Mouse (Mus musculus): ENCODE measurements around the gene Lrrc26. TPM values are rescaled to one million over a fixed set of nuclear protein-coding genes. Genes with fewer than 3 reads are reported as not detected.

Lrrc26 gene
- polyA plus RNA-seq, 1 experiment from 2014 or later = 34.9 TPM

DNA sequence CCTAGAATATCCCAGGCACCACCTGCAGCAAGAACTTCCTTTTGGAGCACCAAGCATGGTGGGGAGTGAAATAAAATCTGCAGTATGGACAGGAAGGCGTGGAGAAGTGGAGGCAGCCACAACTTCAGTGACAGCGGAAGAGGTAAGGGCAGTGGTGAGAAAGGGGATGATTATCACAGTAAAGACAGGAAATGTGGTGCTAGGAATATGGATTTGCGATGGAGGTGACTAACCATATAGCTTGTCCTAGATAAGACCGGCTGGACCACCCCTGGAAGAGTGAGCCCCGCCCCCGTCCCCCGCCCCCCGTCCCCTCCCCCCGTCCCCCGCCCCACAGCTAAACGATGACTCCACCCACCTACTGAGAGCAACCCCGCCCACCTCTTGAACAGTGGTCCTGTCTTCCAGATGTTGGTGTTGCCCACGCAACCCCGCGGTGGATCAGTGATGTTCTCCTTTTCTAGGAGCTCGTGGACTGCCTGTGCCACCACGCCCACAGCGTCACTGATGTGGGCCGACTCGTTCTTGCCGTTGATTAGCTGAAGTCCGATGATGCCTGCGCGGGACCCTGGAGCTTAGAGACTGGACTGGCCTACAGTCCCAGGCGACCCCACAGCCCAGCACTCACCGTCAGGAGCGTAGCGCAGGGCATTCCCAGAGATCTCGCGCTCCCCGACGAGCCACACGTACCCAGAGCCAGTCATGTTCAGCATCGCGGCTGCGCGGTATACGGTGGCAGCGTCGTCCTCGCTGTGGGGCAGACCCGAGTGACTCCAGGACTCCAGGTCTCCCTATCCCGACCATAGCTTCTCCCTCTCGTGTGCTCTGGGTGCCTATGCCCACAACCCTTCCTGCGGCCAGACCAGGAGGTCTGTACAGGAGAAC, 15.2 kb downstream of the Lrrc26 start:
- ATAC-seq (ENCODE audit: low FRiP score, low TSS enrichment) = peak; percentile 61
- no peak for TF ChIP-seq EP300 (optimal IDR thresholded peaks at IDR 0.05)
- TF ChIP-seq CTCF (IDR thresholded peaks at IDR 0.05; ENCODE audit: low read depth) = no peak
- Histone ChIP-seq H3K4me3 (ENCODE audit: low read depth, low read length) (peak overlapping the region; percentile 42), H3K27ac (replicated peaks) (no peak overlapping the region), H3K36me3 (ENCODE audit: control insufficient read depth, insufficient read depth, low read length) (no peaks in the 10 kb centered on the region), H3K4me2 (replicated peaks; ENCODE audit: low read depth) (peak overlapping the region; percentile 69), H3K9me3 (ENCODE audit: control insufficient read depth, low read length) (no peaks in the 10 kb centered on the region), H3K9ac (ENCODE audit: low read length) (peak overlapping the region; percentile 35), H3K4me1 (replicated peaks; ENCODE audit: control insufficient read depth, insufficient read depth) (0 out of 2 replicates have a peak, but pooled peaks cover 2% of the 10 kb centered on the region), H3K27me3 (ENCODE audit: control insufficient read depth, insufficient read depth, low read length) (no peaks in the 10 kb centered on the region)
- DNase-seq (ENCODE audit: low spot score) = peak; percentile 63
- WGBS = 2% methylated on average over 40 of the region's 45 CpGs

DNA sequence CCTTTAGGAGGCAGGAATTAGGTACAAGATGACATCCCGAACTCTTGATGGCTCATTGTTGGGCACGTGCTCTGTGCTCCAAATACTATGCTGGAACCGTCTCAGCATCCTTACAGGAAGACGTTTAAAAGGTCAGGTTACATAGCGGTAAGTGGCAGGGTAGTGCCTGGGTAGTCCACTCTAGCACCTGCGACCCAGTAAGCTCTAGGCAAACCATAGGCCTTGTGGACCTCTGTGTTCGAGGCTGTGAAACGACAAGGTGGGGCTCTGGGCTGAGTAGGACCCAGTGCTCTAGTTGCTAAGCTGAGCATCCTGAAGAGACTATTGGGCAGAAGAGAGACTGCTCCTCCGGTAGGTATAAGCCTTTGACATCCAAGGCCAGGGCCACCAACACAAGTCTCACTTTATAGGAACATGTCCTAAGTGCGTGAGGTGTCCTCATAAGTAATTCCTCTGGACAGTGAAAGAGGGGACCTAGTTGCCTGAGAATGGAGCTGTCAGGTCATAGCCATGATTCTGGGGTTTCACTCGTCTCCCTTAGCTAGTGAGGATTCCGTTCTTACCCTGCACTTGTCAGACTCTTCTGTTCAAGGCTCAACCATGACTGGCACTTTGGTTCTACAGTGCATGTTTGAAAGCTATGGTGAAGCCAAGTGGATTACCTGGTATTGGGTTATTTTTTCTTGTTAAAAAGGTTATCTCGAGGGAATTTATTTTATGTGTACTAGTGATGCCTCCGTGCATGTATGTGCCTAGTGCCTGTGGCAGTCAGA, 16.1 kb downstream of the Lrrc26 start:
- 49% methylated on average over 14 of the region's 14 CpGs for WGBS
- no peak for DNase-seq (ENCODE audit: low spot score)
- H3K9ac ChIP-seq (ENCODE audit: low read length) = no peak overlapping the region; the same call in 1 of the 2 replicates
- no peak for ATAC-seq (ENCODE audit: low FRiP score, low TSS enrichment)
- peak overlapping the region; percentile 69 for H3K4me2 ChIP-seq (replicated peaks; ENCODE audit: low read depth)
- H3K36me3 ChIP-seq (ENCODE audit: control insufficient read depth, insufficient read depth, low read length) = no peaks in the 10 kb centered on the region
- H3K9me3 ChIP-seq (ENCODE audit: control insufficient read depth, low read length) = no peaks in the 10 kb centered on the region
- 0 out of 2 replicates have a peak, but pooled peaks cover 2% of the 10 kb centered on the region for H3K4me1 ChIP-seq (replicated peaks; ENCODE audit: control insufficient read depth, insufficient read depth)
- H3K4me3 ChIP-seq (ENCODE audit: low read depth, low read length) = peak overlapping the region; percentile 42; the same call in 1 of the 2 replicates
- TF ChIP-seq CTCF (IDR thresholded peaks at IDR 0.05; ENCODE audit: low read depth) (no peak), EP300 (optimal IDR thresholded peaks at IDR 0.05) (no peak)
- H3K27me3 ChIP-seq (ENCODE audit: control insufficient read depth, insufficient read depth, low read length) = no peaks in the 10 kb centered on the region
- no peak overlapping the region for H3K27ac ChIP-seq (replicated peaks)

DNA sequence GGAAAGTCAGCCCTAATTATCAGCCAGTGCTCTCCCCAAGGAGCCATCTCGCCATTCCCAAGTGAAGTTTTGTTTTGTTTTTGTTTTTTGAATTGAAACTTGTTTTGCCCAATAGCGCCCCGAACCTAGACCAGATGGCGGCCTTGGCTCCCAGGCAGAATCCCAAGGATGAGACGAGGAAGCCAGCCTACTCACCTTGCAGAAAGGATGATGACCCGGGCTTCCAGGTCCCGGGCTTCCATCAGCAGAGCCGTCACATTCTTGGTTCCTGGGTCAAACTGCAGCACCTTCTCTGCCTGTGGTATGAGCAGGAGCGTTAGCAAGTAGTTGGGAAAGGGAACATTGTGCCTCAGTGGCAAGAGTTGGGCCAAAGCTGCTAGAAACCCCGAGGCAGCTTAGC, 20.5 kb downstream of the Lrrc26 start:
- Histone ChIP-seq H3K9me3 (ENCODE audit: control insufficient read depth, low read length) (no peaks in the 10 kb centered on the region), H3K4me2 (replicated peaks; ENCODE audit: low read depth) (no peak overlapping the region), H3K27me3 (ENCODE audit: control insufficient read depth, insufficient read depth, low read length) (no peaks in the 10 kb centered on the region), H3K4me1 (replicated peaks; ENCODE audit: control insufficient read depth, insufficient read depth) (0 out of 2 replicates have a peak, but pooled peaks cover under 1% of the 10 kb centered on the region), H3K9ac (ENCODE audit: low read length) (no peak overlapping the region), H3K36me3 (ENCODE audit: control insufficient read depth, insufficient read depth, low read length) (no peaks in the 10 kb centered on the region), H3K4me3 (ENCODE audit: low read depth, low read length) (no peak overlapping the region), H3K27ac (replicated peaks) (no peak overlapping the region)
- ATAC-seq (ENCODE audit: low FRiP score, low TSS enrichment) = no peak
- 56% methylated on average over 10 of the region's 10 CpGs for WGBS
- no peak for DNase-seq (ENCODE audit: low spot score)
- TF ChIP-seq CTCF (IDR thresholded peaks at IDR 0.05; ENCODE audit: low read depth) (no peak), EP300 (optimal IDR thresholded peaks at IDR 0.05) (no peak)

DNA sequence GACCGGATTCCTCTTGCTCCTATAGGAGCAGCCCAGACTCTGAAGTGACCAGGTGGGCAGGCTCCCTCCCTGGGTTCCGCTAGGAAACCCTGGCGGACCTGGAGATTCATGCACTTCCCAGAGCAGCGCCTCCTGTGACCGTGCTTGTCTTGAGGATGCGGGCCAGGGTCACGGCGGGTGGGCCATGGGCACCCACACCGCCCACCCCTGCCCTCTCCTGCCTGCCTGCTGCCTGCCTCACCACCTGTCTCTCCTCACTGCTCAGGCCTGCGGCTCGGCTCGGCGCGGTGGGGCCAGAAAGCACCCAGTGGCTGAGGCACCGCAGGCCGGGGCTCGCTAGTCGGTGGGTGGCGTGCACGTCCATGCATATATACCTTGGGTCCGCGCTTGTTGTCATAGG, 21.3 kb downstream of the Lrrc26 start:
- H3K4me2 ChIP-seq (replicated peaks; ENCODE audit: low read depth) = peak overlapping the region; percentile 27
- no peak for ATAC-seq (ENCODE audit: low FRiP score, low TSS enrichment)
- H3K4me1 ChIP-seq (replicated peaks; ENCODE audit: control insufficient read depth, insufficient read depth) = no peaks in the 10 kb centered on the region
- DNase-seq (ENCODE audit: low spot score) = no peak
- H3K4me3 ChIP-seq (ENCODE audit: low read depth, low read length) = no peak overlapping the region
- no peaks in the 10 kb centered on the region for H3K27me3 ChIP-seq (ENCODE audit: control insufficient read depth, insufficient read depth, low read length)
- no peaks in the 10 kb centered on the region for H3K9me3 ChIP-seq (ENCODE audit: control insufficient read depth, low read length)
- 2% methylated on average over 22 of the region's 22 CpGs for WGBS
- H3K27ac ChIP-seq (replicated peaks) = no peak overlapping the region
- H3K36me3 ChIP-seq (ENCODE audit: control insufficient read depth, insufficient read depth, low read length) = no peaks in the 10 kb centered on the region
- no peak overlapping the region for H3K9ac ChIP-seq (ENCODE audit: low read length)
- TF ChIP-seq CTCF (IDR thresholded peaks at IDR 0.05; ENCODE audit: low read depth) (no peak; the same call in 1 of the 2 replicates), EP300 (optimal IDR thresholded peaks at IDR 0.05) (no peak)

DNA sequence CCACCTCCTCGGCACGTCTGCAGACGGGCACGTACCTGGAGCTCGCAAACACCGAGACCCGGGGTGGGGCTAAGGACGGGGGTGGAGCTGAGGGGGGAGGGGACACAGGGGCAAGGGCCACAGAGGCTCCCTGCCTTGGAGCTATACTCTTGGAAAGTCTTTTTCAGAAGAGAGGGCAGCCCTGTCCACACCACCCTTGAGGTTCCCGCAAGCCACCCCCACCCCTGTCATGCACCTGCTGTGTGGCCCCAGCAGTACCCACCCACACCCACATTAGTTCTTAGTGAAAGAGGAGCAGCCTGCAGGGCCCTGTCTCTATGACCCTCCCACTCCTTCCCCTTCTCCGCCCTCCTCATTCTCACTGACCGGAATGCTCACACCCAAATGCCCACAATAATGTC, 21.8 kb downstream of the Lrrc26 start:
- H3K27me3 ChIP-seq (ENCODE audit: control insufficient read depth, insufficient read depth, low read length) = no peaks in the 10 kb centered on the region
- no peaks in the 10 kb centered on the region for H3K9me3 ChIP-seq (ENCODE audit: control insufficient read depth, low read length)
- no peak overlapping the region for H3K27ac ChIP-seq (replicated peaks)
- peak; percentile 66 for DNase-seq (ENCODE audit: low spot score)
- WGBS = 7% methylated on average over 11 of the region's 11 CpGs
- no peak for TF ChIP-seq EP300 (optimal IDR thresholded peaks at IDR 0.05)
- no peak for TF ChIP-seq CTCF (IDR thresholded peaks at IDR 0.05; ENCODE audit: low read depth)
- H3K36me3 ChIP-seq (ENCODE audit: control insufficient read depth, insufficient read depth, low read length) = no peaks in the 10 kb centered on the region
- H3K9ac ChIP-seq (ENCODE audit: low read length) = no peak overlapping the region
- no peaks in the 10 kb centered on the region for H3K4me1 ChIP-seq (replicated peaks; ENCODE audit: control insufficient read depth, insufficient read depth)
- 0 out of 2 replicates have a peak, but pooled peaks have one; percentile 48 for ATAC-seq (ENCODE audit: low FRiP score, low TSS enrichment)
- 0 out of 2 replicates have a peak overlapping the region, but pooled peaks have one; percentile 27 for H3K4me2 ChIP-seq (replicated peaks; ENCODE audit: low read depth)
- no peak overlapping the region for H3K4me3 ChIP-seq (ENCODE audit: low read depth, low read length)
